Mouse (Mus musculus): ENCODE measurements around the gene Gm16405. TPM values are rescaled to one million over a fixed set of nuclear protein-coding genes. Genes with fewer than 3 reads are reported as not detected.
"Not testable (repeated sequence)": the region's sequence is repeated elsewhere in the genome, so short reads cannot be mapped to it uniquely, and the experiment has no call there.

Gm16405 gene
- not detected in 2 replicates for polyA plus RNA-seq (2016; fragmentation: Nextera tagmentation; extraction: Ambion mirVana)

- H3K4me1 ChIP-seq; DNase-seq (ENCODE audit: low spot score); H3K27ac ChIP-seq; H3K9me3 ChIP-seq; H3K36me3 ChIP-seq; H3K27me3 ChIP-seq (ENCODE audit: insufficient read depth, poor library complexity, severe bottlenecking); H3K4me3 ChIP-seq: not testable (repeated sequence)
- WGBS: no CpG with 5 or more reads among the region's 7 CpGs
Measured at GRCm38 (mm10) chrX:54530908-54531307, at the start of gene Gm16405. Gene Gm16405 (plus strand): TSS chrX:54531208.

Other genes with a start within 250 kb of the Gm16405 start
- gene Gm16430, start 91.0 kb downstream of the Gm16405 start, polyA plus RNA-seq (2016; fragmentation: Nextera tagmentation; extraction: Ambion mirVana): not detected in 2 replicates